Mouse (Mus musculus): Measurements from ENCODE around the gene Lrrc8d.

Gene Lrrc8d

DNA sequence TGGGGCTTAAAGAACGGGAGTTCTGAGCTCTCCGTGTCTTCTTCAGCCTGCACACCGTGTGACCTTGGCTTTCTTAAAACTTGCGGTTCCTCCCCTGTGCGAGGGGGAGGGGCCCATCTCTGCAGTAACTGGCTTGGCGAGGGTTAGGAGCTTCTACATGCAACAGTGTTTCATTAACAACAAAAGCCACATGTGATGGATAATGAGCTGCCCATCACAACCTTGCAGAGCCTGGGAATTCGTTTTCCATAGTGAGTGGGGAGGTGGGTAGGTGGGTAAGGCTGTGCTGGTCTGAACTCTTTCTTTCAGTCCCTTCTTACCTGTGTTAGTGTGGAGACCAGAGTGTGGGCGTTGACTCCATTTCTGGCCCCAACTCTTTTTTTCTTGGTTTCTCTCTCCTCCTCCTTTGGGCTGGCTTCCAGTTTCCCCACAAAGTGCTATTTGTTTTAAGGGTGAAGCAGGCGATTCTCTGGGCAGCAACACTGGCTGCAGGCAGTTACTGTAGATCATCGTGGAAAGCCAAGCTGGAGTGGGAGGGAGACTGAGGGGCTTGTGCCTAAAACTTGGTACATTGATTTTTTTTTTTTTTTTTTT is 15.9 kb downstream of the Lrrc8d start:
- DNase-seq (ENCODE audit: low spot score in 2 of 2): no peak

DNA sequence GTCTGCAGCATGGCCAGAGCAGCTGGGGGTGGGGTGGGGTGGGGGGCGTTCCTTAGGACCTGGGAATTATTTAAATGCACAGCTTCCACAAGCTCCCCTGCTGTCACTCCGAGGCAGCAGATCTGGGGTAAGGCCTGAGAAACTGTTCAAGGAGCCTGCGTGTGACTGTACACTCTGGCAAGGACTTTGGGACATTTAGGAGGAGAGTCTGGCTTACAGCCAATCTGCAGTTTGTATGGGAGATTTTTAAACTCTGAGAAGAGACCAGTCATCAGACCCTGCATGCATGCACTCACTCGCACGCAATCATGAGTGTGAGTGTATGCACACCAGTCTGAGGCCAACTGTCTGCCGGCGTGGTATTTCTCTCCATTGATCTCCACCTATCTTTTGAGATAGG is 17.5 kb downstream of the Lrrc8d start:
- no peak for DNase-seq (ENCODE audit: low spot score in 2 of 2)

DNA sequence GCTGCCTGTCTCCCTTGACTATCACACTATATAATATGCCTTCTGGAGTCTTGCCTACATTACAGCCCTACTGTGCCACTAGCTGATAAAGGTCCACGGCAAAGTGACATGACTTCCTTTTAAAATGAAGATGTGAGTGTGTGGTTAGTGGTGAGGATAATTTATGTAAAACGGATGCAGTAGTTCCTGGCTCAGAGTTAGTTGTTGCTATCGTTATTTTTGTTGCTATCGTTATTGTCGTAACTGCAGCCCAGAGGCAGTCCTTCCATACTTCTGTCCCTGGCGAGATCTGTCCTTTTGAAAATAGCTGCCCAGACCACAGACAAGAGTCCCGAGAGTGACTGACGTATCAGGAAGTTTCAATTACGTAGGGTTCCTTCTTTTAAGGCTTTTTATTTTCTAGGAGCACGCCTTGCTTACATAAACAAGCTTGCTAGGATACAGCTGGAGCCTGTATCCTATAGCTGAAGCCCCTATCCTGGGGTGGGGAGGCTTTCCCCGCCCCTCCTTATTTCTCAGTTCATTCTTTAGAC is 18.4 kb downstream of the Lrrc8d start:
- no peak for DNase-seq (ENCODE audit: low spot score in 2 of 2)

DNA sequence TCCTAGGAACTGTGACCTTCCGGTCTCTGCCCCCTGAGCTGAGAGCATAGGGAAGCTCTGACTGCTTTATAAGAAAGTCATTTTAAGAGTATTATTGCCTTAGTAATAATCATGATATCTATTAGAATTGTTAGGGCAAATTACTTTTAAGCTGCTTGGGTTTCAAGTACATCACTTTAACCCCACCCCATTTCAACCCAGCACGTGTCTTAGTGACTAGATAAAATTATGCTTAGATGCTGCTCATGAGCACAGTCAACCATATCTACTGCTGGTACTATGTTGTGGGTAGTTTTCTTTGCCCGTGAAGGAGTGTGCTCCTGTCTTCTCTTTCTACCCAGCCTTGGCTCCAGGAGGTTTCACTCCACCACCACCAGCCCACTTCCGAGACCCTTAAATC is 21.5 kb downstream of the Lrrc8d start:
- DNase-seq (ENCODE audit: low spot score in 2 of 2): no peak

DNA sequence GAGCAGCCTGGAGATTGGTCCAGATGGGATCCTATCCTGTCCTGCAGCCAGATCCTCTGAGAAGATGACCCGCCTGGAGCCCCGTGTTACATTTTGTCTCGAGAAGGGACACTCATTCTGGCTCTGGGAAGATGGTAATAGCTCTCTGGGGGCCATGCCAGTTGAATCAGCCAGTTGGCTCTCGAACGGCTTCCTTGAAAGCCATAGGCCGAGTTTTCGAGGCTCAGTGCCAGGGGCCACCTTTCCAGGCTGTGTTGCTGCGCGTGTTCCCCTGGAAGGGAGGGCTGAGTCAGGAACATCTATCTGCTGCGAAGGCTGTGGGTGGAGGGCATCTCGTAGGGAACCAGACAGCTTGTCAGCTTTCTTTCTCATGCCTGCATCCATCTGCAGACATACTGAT is 23.0 kb downstream of the Lrrc8d start:
- no peak for DNase-seq (ENCODE audit: low spot score in 2 of 2)

DNA sequence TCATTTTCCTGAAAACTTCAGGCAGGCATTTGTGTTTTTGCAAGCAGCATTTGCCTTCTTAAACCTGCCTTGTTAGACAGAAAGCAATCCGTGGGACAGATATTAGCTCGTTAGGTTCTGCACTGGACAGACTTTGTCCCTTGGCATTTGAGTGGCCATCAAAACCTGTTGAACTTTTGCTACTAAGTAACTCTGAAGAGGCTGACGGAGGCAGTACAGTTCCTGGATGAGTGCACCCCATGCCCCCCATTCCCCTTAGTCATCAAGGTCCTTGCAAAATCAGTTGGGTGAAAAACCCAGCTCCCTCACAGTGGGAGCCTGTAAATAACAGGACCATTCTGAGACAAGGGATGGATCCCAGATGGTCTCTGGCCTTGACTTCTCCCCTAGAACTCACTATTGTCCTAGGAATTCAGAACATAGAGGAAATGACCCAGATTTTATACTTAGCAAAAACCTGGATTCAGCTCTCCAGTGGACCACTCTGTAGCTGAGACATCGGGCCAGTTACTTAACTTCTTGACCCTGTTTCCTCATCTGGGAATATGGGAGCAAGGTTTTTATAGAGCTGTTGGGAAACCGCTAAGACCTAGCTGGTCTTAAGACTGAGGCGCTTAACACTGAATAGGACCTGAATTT is 30.5 kb downstream of the Lrrc8d start:
- no peak for DNase-seq (ENCODE audit: low spot score in 2 of 2)

DNA sequence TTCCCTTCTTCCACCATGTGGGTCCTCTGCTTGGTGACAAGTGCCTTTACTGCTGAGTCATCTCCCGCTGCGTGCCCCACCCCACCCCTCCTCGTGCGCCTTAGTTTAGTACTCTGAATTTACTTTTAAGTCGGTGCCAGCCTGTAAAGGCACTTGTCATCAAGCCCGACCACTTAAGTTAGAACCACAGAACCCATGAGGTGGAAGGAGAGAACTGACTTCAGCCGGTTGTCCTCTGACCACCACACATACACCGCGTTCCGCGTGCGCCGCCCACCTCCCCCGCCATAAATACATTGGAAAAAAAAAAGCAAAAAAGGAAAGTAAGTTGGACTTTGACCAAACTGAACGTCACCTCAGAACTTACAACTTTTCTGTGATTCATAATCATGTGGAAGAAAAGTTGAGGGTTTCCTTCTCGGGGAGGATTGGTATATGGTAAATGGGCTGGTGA is 31.4 kb downstream of the Lrrc8d start:
- DNase-seq (ENCODE audit: low spot score in 2 of 2): no peak

DNA sequence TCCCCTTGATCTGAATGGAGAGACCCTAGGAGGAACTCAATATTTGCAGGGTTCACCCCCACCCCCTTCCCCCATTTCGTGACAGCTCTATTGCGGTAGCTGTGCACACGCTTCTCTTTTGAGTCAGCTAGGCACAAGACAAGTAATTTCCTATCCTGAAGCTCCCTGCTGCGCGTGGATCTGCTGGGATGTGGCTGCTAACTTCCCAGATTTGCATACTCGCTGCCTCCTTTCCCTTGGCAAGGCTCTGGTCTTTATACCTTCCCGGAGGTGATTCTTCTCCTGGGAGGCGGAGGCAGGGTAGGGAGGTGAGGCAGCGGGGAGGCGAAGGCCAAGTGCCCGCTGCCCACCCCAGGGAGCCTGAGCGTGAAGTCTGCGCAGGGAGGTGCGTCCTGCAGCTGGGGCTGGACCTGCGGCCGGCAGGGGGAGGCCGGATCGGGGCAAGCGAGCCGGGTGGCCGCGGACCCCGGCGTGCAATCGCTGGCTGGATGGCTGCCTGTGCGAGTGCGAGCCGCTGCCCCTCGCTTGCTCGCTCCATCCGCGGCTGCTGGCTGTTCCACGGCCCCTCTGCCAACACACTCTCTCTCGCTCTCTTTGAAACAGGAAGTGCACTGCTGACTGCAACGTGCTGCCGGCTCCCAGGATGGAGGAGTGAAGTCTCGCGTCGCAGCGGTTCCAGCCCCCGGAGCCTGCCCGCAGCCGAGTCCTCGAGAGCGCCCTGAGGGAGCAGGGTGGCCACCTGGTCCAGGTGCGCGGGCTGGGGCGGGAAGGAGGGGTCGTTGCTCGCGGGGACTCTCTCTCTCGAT is 32.1 kb downstream of the Lrrc8d start:
- DNase-seq (ENCODE audit: low spot score in 2 of 2): peak in 1 of 2 experiments; percentile 32

DNA sequence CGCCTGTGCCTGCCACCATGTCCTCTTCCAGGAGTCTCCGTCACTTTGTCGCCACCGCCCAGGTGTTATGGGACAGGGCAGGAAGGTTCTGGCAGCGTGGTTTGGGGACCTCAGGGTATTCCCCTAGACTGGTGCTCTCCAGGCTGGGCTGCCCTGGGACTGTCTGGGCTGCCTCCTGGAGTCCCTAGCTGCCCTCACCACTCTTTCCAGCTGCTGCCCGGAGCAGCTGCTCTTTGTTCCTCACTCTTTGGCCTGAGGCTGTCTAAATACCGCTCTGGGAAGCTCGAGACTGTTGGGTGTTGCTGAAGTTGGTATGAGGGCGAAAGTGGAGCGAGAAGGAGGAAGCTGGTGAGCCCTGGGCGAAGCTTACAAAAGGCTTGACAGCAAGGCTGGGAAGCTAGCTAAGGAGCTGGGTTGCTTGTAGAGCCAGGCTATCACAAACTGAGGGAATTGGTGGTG is 32.7 kb downstream of the Lrrc8d start:
- no peak for DNase-seq (ENCODE audit: low spot score in 2 of 2)

DNA sequence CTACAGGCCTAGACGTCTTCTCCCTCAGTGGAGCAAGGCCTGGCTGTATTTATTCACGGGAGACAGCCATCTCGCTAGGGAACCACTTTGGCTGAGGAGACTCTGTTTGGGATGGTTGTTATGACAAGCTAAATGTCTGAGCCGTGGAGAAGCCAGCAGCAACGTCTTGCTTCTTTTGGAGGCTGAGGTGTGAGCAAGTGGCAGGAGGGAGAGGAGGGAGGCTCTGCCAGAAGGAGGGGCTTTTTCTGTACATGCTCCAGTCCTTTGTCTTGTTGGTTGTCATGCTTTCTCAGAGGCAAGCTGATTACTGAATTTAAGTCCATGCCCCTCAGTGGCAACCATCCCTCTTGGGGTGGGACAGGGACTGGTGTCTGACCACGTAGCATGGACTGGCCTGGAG is 33.5 kb downstream of the Lrrc8d start:
- no peak for DNase-seq (ENCODE audit: low spot score in 2 of 2)

DNA sequence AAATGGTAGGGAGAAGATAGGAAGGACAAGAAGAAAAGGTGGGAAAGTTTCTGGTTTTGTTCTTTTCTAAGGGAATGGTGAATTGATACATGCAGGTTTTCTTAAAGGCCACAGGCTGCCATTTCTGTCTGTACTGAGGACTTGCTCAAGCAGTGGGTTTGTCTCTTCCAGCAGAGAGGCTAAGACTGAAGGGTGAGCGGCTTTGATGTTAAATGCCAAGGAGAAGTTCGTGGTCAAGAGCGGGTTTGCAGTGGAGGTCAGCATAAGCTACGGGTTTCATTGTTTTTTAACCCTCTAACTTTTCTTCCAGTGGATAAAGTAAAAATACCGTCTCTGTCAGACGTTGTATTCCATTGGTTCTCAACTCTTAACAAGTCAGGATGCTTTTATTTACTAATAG is 36.6 kb downstream of the Lrrc8d start:
- no peak for DNase-seq (ENCODE audit: low spot score in 2 of 2)

DNA sequence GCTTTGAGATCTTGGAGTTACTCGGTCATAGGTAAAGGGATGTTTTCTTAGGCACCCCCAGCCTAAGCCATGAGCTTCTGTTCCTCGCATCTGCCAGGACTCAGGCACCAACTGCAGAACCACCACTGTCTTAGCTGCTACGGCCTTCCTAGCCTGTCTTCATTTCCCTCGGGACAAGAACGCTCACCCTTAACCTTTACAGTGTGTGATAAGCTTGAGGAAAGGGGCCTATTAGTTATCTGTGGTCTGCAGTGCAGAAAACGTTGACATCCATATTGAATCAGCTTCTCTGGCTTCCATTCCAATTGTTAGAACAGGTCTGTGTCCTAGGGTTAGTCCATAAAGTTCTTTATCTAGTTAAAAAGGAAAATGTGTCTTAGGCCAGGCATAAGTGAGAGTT is 37.4 kb downstream of the Lrrc8d start:
- no peak for DNase-seq (ENCODE audit: low spot score in 2 of 2)

DNA sequence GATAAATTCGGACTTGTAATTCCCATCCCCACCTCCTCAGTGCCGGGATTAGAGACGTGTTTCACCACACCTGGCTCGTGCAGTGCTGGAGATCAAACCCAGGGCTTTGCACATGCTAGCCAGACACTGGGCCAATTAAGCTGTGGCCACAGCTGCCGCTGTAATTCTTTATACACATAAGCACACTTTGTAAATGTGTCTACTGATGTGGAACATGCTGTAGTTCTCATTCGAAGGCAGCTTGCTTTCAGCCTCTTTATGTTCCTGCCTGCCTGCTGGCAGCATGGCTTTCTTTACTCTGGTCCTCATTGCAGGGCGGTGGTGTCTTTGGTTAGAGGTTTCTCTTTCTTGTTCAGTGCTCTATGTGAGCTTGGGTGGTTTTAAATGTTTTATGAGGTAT is 40.7 kb downstream of the Lrrc8d start:
- DNase-seq (ENCODE audit: low spot score in 2 of 2): no peak

DNA sequence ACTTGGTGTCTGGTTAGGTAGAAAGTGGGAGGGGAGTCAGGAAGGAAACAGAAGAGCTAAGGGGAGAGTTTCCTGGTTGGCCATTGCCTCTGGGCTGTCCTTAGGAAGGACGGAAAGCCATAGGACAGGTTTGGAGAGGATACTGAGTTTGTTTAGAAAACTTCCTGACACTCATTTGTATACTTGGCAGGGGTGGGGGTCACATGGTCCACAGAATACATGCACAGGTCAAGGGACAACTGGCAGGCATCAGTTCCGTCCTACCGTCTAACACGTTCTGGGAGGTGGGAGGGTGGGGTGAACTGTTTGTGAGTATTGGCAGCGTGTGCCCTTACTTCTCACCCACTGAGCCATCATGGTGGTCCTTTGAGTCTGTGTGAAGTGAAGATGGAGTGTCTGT is 42.9 kb downstream of the Lrrc8d start:
- DNase-seq (ENCODE audit: low spot score in 2 of 2): no peak

DNA sequence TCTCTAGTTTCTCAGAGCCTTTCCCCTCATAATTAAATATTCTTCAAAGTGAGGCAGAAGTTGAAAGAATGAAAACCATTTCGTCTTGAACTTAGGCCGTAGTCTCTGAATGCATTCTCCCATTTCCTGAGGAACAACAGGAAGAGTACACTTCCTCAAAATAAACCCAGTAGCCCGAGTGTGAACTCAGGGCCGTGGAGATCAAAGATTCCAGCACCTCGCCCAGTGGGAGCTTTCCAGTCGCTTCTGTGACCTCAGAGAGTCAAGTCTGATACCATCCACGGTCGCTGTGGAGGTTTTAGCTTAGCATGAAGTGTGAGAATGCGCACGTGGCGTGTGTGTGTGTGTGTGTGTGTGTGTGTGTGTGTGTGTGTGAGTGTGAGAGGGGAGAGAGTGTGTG is 45.6 kb downstream of the Lrrc8d start:
- no peak for DNase-seq (ENCODE audit: low spot score in 2 of 2)

DNA sequence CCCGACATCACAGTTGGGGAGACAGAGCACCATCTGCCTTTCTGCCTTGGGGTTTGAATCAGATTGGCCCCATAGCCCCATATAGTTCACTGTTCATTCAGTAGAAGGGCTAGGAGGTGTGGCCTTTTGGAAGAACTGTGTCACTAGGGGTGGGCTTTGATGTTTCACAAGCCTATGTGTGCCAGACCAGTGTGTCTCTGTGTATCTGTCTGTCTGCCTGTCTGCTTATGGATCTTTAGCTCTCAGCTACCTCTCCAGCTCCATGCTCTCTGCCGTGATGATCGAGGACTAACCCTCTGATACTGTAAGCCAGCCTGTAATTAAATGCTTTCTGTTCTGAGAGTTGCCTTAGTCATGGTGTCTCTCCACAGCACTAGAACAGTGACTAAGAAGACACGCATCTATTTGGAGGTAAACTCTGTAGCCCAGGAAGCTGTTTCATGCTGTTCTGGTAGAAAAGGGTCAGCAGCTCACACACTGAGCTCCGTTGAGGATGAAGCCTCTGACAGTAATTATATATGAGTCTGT is 46.2 kb downstream of the Lrrc8d start:
- no peak for DNase-seq (ENCODE audit: low spot score in 2 of 2)

DNA sequence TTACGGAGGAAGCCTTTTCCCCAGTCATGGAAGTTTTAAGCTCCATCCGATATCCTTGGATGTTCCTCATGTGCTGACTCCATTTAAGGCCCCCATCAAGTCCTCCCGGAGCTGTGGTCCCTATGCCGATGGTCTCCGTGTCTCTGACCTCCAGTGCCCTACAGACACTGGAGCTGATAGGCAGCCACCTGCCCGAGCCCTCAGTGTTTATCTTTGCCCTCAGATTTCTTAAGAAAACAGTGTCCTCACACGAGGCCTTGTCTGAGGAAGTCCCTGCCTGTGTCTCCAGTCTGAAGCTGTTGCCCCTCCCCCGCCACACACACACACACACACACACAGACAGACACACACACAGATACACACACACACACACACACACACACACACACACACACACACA is 55.0 kb downstream of the Lrrc8d start:
- DNase-seq (ENCODE audit: low spot score in 2 of 2): no peak

DNA sequence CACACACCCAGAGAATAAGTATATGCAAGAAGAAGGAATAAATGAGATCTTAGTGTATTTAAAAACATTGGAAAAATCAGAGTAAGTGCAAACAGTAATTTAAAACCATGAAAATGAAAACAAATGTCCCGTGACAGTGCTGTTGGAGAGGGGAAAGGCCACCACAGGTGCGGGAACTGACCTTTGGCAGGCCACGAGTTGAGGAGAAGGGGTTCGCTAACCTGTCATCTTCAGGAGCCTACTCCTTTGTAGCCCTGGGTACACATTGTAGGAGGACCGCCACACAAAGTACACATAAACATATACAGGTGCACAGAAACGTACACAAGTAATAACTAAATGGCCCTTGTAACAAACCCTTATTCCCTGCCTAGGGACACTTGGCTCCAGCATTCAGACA is 55.7 kb downstream of the Lrrc8d start:
- no peak for DNase-seq (ENCODE audit: low spot score in 2 of 2)

DNA sequence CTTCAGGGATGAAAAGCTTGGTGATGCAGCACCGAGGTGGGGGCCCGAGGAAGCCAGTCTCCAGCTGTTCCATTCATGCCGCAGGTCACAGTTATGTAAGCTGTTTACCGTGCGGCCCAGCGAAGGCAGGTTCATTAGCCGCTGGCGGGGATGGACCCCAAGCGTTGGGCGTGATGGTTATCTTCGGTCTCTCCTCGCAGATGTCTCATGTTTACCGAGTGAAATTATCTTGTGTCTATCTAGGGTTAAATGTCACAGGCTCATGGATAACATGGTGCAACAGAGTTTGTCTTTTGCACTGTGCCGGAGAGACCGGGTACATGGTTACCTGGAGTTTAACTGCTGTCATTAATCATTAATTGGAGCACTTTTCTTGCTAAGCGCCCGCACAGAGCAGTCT is 58.2 kb downstream of the Lrrc8d start:
- no peak for DNase-seq (ENCODE audit: low spot score in 2 of 2)

DNA sequence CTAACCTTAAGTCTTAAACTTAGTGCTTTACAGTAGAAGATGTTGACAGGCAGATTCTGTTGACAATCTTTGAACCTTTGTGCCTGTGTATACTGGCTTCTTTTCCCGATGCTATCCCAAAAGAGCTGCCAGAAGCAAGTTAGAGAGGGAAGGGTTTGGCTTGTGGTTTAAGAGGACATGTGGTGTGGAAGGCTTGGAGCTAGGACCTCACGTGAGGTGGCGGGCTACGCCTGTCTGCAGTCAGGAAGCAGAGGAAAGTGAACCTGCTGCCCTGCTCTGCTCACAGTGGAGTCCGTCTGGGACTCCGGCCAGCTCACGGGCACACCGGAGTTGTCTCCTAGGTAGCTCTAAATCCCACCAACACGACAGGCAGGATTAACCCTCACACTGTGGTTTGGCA is 59.1 kb downstream of the Lrrc8d start:
- no peak for DNase-seq (ENCODE audit: low spot score in 2 of 2)

DNA sequence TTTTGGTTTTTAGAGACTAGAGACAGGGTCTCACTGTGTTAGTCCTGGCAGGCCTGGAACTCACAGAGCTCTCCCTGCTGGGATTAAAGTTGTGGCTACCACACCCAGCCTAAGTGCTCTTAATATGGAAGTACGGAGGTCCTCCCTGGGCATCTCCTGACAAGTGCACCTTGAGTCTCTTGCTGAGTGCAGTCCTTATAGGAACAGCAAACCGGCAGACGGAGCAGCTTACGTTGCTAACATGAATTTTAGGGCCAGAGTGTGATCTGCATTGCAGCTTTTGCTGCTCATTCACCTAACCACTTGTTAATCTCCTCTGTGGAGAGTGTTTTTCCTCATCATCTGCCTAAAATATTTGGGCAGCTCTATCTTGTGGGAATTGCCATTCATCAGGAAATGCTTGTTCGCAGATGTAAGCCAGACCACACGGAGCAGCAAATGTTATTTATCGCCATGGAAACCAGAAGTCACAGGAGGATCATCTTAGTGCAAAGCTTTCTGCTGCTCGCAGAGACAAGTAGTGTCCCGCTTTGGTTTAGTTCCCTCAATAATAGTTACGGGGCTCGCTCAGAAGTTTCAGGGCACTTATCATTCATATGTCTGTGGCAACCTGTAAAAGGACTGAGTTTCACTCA is 62.2 kb downstream of the Lrrc8d start:
- DNase-seq (ENCODE audit: low spot score in 2 of 2): no peak

DNA sequence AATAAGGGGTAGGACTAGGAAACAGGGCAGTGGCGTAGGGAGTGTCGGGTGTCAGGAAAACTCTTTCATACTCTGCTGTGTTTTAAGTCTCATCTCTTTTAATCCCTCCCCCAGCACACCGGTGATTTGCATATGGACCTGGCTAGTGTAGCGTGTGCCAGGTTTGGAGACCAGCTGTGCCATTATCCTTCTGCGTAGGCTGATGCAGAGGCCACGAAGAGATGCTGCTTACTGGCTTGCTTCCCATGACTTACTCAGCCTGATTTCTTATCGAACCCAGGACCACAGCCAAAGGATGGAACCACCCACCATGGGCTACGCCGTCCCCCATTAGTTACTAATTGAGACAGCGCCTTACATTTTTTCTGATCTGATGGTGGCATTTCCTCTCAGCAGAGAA is 64.6 kb downstream of the Lrrc8d start:
- no peak for DNase-seq (ENCODE audit: low spot score in 2 of 2)

Data from frontal cortex, postnatal 14 days (tissue).